Mouse (Mus musculus) CD8-positive naive resting alpha-beta T cell, adult 57 days (primary cell): ENCODE results near the gene Rab6a. TPM values are rescaled to one million over a fixed set of nuclear protein-coding genes. Genes with fewer than 3 reads are reported as not detected.

ENCODE experiments used
- total RNA-seq: library from RNA; stranded (reverse); gene quantifications from one replicate; pipeline ENCODE4 v1.2.4, GENCODE M21; 2023

The Rab6a gene
- 50.9 TPM for total RNA-seq

GRCm38 (mm10) chr7:100607214-100608129, at the start of gene Rab6a:
TSS of gene Rab6a (plus strand) at chr7:100607410.

DNA sequence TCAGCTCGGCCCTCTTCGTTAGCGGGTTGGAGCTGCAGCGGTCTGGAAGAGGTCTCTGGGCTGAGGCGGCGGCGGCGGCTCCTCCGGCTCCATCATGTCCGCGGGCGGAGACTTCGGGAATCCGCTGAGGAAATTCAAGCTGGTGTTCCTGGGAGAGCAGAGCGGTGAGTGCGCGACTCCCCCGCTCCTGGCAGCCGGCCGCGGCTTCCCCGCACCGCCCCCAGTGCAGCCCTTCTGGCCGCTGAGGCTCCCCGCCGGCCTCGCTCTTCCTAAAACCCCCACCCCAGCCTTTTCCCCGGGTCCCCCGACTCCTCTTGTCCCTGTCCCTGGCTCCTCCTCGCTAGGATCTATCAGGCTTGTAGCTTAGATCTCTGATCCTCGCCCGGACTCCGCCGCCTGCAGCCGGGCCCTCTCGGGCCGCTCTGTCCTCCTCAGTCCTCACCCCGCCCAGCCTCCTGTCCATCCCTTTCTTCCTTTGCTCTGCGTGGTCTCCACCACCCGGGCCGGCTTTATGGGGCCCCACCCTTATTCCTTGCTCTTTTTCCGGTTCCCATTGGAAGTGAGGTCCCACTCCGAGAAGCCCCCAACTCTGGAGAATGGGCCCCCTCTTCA, 1.0 kb downstream of the Rab6a start, which contains the start of gene Mrpl48:
Gene Mrpl48, minus strand, starts transcription at position 172 of the 612 bp plus-strand sequence.

DNA sequence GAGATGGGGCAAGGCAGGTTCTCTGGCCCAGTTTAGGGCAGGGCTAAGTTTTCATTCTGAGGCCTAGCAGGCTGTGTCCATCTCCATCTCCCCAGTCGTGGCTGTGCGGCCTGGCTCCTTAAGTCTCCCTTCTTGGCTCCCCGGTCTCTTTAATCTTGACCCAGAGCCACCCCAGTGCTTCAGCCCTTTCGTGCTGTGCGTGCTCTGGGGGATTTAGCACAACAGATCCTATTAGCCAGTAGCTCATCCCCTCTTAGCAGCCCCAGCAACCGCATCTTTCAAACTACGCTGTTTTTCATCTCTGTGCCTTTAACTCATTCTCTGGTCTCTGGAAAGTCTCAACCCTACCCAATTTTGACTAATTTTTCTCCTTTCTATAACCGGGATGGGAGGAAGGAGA, 55.0 kb downstream of the Rab6a start, which contains the start of gene Plekhb1:
Gene Plekhb1, minus strand, starts transcription at position 184 of the 400 bp plus-strand sequence.

Other genes with a start within 250 kb of the Rab6a start
- 71.2 TPM for gene C2cd3, start 235.2 kb upstream of the Rab6a start, total RNA-seq
- gene Ppme1, start 235.1 kb upstream of the Rab6a start, total RNA-seq: 45.7 TPM
- gene Ucp3, start 134.4 kb upstream of the Rab6a start, total RNA-seq: 0.86 TPM
- 845 TPM for gene Ucp2, start 114.1 kb upstream of the Rab6a start, total RNA-seq
- 3.7 TPM for gene Dnajb13, start 92.5 kb upstream of the Rab6a start, total RNA-seq
- gene Coa4, start 70.3 kb upstream of the Rab6a start, total RNA-seq: 6.9 TPM
- gene Mrpl48, start 891 bp downstream of the Rab6a start, total RNA-seq: 28.3 TPM
- gene Plekhb1, start 55.0 kb downstream of the Rab6a start, total RNA-seq: not detected
- 39.7 TPM for gene Fam168a, start 99.2 kb downstream of the Rab6a start, total RNA-seq